Mouse (Mus musculus) myocyte (in vitro differentiated cells): ENCODE measurements around the gene Slc3a2. TPM values are rescaled to one million over a fixed set of nuclear protein-coding genes. Genes with fewer than 3 reads are reported as not detected.
A peak's percentile ranks its signal among the peaks of the same experiment; 100 is the strongest.

Experiments used
- H3K27me3 ChIP-seq: one replicate; pipeline ENCODE4 v1.6.1; 2011; ENCODE audit not compliant: control insufficient read depth, insufficient read depth, insufficient read length
- H3K36me3 ChIP-seq: one replicate; pipeline ENCODE4 v1.6.1; 2011; ENCODE audit not compliant: control insufficient read depth, insufficient read depth
- H3K4me2 ChIP-seq: one replicate; pipeline ENCODE4 v1.6.1; 2011; ENCODE audit warnings: low read depth, control low read depth
- H3K4me3 ChIP-seq: one replicate; pipeline ENCODE4 v1.5.1; 2011; ENCODE audit warnings: mild to moderate bottlenecking, control low read depth, moderate library complexity
- H3K79me2 ChIP-seq: one replicate; pipeline ENCODE4 v1.6.1; 2011; ENCODE audit not compliant: control insufficient read depth, insufficient read depth
- H3ac ChIP-seq: one replicate; pipeline ENCODE4 v1.6.1; 2011; ENCODE audit not compliant: control insufficient read depth, insufficient read length
- CEBPB ChIP-seq: IDR thresholded peaks from 2 replicates; pipeline ENCODE4 v1.6.1; 2011; ENCODE audit warnings: mild to moderate bottlenecking, moderate library complexity; ENCODE audit not compliant: poor library complexity, insufficient read depth, severe bottlenecking
- E2F4 ChIP-seq: IDR thresholded peaks from one replicate; pipeline ENCODE4 v1.6.1; 2011; ENCODE audit warnings: mild to moderate bottlenecking, control low read depth, moderate library complexity; ENCODE audit not compliant: insufficient read depth
- MYOG ChIP-seq, 3 experiments: IDR thresholded peaks; one replicate each; pipeline ENCODE4 v1.6.1; 2011; ENCODE audit warnings: control low read depth in 2 of 3, low read depth in 2 of 3, mild to moderate bottlenecking in 2 of 3; ENCODE audit not compliant: insufficient read length in 2 of 3, control insufficient read depth in 1 of 3, insufficient read depth in 1 of 3
- POLR2A ChIP-seq: IDR thresholded peaks from one replicate; pipeline ENCODE4 v1.6.1; 2011; ENCODE audit warnings: low read depth, mild to moderate bottlenecking, control low read depth, moderate library complexity; ENCODE audit not compliant: insufficient read length
- POLR2AphosphoS2 ChIP-seq: IDR thresholded peaks from one replicate; pipeline ENCODE4 v1.6.1; 2011; ENCODE audit warnings: low read depth, control low read depth; ENCODE audit not compliant: insufficient read length
- REST ChIP-seq: IDR thresholded peaks from one replicate; pipeline ENCODE4 v1.6.1; 2011; ENCODE audit warnings: mild to moderate bottlenecking, control low read depth, moderate library complexity; ENCODE audit not compliant: insufficient read depth, insufficient read length
- TCF12 ChIP-seq: IDR thresholded peaks from one replicate; pipeline ENCODE4 v1.6.1; 2011; ENCODE audit warnings: mild to moderate bottlenecking, control low read depth; ENCODE audit not compliant: poor library complexity, insufficient read depth, severe bottlenecking
- TCF3 ChIP-seq: IDR thresholded peaks from one replicate; pipeline ENCODE4 v1.6.1; 2011; ENCODE audit warnings: low read depth, control low read depth; ENCODE audit not compliant: insufficient read length
- USF1 ChIP-seq: IDR thresholded peaks from one replicate; pipeline ENCODE4 v1.6.1; 2011; ENCODE audit warnings: low read depth, mild to moderate bottlenecking, control low read depth, moderate library complexity
- polyA plus RNA-seq: library from polyadenylated mRNA; unstranded; fragments of >200 nt; fragmentation: generic; extraction: Trizol; gene quantifications from one replicate; pipeline ENCODE4 v1.2.1, GENCODE M21; 2012; ENCODE audit warnings: missing spikeins

Gene Slc3a2
- polyA plus RNA-seq, 1 experiment: 806 TPM

DNA sequence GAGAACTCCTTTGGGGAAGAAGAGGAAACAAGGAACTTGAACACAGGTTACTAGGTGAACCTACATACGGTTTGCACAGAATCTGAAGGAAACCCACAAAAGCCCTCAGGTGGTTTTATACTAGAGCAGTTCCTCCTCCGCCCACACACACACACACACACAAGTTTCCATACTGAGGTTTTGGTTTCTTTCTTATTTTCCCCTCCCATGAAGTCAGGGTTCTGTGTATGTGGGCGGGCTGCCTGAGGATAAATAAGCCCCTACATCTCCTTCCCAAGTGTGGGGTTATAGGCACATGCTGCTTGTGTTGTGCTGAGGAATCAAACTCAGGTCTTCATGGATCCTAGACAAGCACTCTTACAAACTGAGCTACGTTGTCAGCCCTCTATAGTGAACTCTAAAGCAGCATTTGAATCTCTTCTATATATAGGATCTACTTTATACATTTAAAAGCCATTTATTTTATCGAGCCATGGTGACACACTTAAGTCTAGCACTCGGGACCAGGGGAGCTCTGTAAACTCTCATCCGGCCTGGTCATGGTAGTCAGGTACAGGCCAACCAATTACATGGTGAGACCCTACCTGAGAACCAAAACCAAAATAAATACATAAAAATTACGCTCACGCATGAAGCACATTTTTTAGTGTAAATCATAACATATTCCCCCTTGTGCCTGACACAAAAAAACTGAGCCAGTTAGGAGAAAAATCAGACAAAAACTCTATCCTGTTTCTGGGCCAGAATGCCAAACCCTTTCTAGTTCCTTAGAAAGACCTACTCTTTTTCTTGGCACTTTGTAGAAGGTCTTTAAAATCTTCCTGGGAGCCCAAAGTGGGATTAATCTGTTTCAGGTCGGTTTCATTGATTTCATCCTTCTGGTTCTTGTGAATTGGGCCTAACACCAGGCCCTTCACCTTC is 11.0 kb downstream of the Slc3a2 start:
- Histone ChIP-seq H3K36me3 (peaks cover 54% of the 10 kb centered on the region), H3ac (peak overlapping the region; percentile 68), H3K79me2 (peaks cover 65% of the 10 kb centered on the region), H3K4me3 (peak overlapping the region; percentile 93), H3K27me3 (no peaks in the 10 kb centered on the region), H3K4me2 (peak overlapping the region; percentile 95)
- TF ChIP-seq POLR2AphosphoS2 (peak; percentile 34), CEBPB (no peak)

DNA sequence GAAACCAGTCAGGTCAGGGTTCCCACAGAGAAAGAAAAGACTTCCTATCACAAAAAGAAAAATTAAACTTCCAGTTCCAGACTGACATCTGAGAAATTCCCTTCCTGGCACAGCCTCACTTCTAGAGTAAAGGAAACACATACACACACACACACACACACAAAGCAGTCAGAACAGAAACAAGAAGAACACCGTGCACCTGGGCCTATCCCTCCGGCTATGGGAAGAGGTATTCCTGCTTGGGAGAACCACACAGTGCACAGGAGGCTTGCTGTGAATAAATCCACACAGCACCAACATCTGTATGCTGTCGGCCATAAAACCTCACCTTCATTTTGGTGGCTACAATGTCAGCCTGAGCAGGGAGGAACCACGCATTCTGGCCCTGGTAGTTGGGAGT is 11.7 kb downstream of the Slc3a2 start:
- H3K79me2 ChIP-seq: peaks cover 60% of the 10 kb centered on the region
- peak overlapping the region; percentile 95 for H3K4me2 ChIP-seq
- peak overlapping the region; percentile 93 for H3K4me3 ChIP-seq
- no peaks in the 10 kb centered on the region for H3K27me3 ChIP-seq
- TF ChIP-seq MYOG (IDR thresholded peaks at IDR 0.05; ENCODE audit: control insufficient read depth in 1 of 3, insufficient read depth in 1 of 3, insufficient read length in 2 of 3, low read depth in 2 of 3) (no peak), POLR2A (peak; percentile 18), POLR2AphosphoS2 (peak; percentile 78), E2F4 (no peak)
- H3K36me3 ChIP-seq: peaks cover 59% of the 10 kb centered on the region
- H3ac ChIP-seq: peak overlapping the region; percentile 36

DNA sequence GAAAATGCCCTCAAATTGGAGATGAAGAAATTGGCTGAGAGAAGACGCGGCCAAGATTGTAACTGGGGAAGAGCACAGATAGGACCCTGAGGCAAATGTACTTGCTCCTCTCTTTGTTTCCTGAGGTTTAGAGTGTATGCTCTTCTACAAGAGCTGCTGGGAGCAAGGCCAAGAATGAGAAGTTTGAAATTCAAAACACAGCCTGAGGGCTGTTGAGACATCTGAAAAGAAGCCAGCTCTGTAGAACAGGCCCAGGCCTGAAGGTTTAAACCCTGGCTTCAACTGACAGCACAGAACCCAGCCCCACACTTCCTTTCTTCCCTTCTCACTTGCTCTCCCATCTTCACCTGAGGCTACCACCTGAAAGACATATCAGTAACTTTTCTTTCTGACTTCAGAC is 13.1 kb downstream of the Slc3a2 start:
- TF ChIP-seq POLR2AphosphoS2 (peak; percentile 42), USF1 (no peak)
- H3K4me2 ChIP-seq: peak overlapping the region; percentile 95

DNA sequence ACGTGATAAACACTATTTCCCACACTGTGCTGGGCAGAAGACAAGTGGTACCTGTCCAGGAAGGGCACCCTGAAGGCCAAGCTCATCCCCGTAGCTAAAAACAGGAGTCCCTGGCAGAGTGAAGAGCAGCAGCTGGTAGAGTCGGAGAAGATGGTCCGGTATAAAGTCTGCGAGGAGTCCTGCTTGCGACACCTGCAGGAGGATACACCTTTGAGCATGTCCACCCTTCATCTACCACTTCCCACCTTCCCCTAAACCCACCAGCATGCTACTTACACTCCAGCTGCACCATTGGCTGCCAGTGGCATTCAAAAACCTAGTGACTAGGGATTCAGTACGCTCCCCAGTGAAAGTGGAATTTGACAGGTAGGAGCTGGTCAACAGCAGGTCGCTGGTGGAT is 14.2 kb downstream of the Slc3a2 start:
- Histone ChIP-seq H3K79me2 (peaks cover 45% of the 10 kb centered on the region), H3ac (no peak overlapping the region), H3K4me3 (no peak overlapping the region), H3K4me2 (no peak overlapping the region), H3K36me3 (peaks cover 59% of the 10 kb centered on the region), H3K27me3 (no peaks in the 10 kb centered on the region)
- no peak for TF ChIP-seq E2F4
- TF ChIP-seq POLR2A: peak; percentile 47
- peak; percentile 58 for TF ChIP-seq POLR2AphosphoS2

More for the DNA sequence above, 13.1 kb downstream of the Slc3a2 start:
- Histone ChIP-seq H3K4me3 (peak overlapping the region; percentile 93), H3K79me2 (peaks cover 56% of the 10 kb centered on the region), H3K36me3 (peaks cover 59% of the 10 kb centered on the region), H3K27me3 (no peaks in the 10 kb centered on the region), H3ac (no peak overlapping the region)

DNA sequence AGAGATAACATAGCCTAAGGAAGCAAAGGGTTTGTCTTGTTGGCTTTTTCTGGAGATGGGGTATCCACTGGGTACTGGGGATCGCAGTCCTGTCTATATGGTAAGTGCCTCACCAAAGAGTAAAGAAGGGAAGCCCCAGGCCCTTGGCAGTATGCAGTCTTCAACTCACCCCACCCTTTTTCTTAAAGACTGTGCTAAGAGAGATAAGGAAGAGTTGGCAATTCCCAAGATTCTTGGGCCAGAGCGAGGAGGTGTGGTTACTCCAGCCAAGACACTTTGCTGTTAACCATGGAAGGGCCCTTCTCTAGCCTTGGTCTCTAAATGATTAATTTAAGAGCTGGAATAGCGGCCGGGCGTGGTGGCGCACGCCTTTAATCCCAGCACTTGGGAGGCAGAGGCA is 16.2 kb downstream of the Slc3a2 start:
- Histone ChIP-seq H3K4me2 (no peak overlapping the region), H3ac (no peak overlapping the region), H3K4me3 (no peak overlapping the region), H3K79me2 (peaks cover 26% of the 10 kb centered on the region), H3K36me3 (peaks cover 53% of the 10 kb centered on the region), H3K27me3 (no peaks in the 10 kb centered on the region)
- TF ChIP-seq MYOG (IDR thresholded peaks at IDR 0.05; ENCODE audit: control insufficient read depth in 1 of 3, insufficient read depth in 1 of 3, insufficient read length in 2 of 3, low read depth in 2 of 3) (no peak), TCF3 (no peak), CEBPB (no peak), TCF12 (no peak), USF1 (no peak)

DNA sequence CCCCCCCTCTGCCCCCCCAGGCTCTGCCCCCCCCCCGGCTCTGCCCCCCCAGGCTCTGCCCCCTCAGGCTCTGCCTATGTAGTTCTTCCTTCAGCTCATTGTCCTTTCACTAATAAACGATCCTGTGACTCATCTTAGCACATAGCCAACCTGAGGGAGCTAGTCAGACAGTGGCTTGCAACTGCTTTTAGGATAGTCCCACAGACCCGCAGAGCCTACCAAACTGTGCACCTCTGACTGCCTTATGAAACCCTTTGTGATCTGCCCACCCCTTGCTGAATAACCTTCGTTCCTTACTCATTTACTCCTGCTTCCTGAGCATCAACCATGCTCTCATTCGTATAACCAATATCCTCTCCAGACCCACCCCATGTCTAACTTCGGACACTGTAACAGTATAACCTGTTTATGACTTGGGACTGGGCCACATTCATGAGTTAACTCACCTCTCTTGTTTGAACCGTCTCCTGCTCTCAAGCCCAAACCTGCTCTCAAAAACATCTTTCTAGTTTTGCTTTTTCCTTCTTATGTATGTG is 17.0 kb downstream of the Slc3a2 start:
- H3K27me3 ChIP-seq: no peaks in the 10 kb centered on the region
- peaks cover 45% of the 10 kb centered on the region for H3K36me3 ChIP-seq
- no peak overlapping the region for H3ac ChIP-seq
- TF ChIP-seq REST (no peak), USF1 (no peak), POLR2AphosphoS2 (peak; percentile 96), MYOG (IDR thresholded peaks at IDR 0.05; ENCODE audit: control insufficient read depth in 1 of 3, insufficient read depth in 1 of 3, insufficient read length in 2 of 3, low read depth in 2 of 3) (no peak), POLR2A (peak; percentile 45)
- no peak overlapping the region for H3K4me3 ChIP-seq
- H3K4me2 ChIP-seq: no peak overlapping the region
- H3K79me2 ChIP-seq: peaks cover 19% of the 10 kb centered on the region
